ENCODE assay signal across 8 mouse cellular contexts in genomic region chr8:15519896-15520295, GRCm38 (mm10).
DNase-seq lines count a peak whose midpoint lies in the region.

No protein-coding gene starts in this region.

- DNase-seq in CD8-positive naive resting alpha-beta T cell, adult 2 months (ENCODE audit: low read depth in 2 of 2, low spot score in 2 of 2): peak; percentile 80 to 92
- DNase-seq in frontal cortex, adult 2 months (ENCODE audit: extremely low spot score in 1 of 2, low spot score in 1 of 2): peak; percentile 39 to 42
- peak; percentile 59 for DNase-seq in heart, adult 8-10 months (ENCODE audit: low spot score)
- peak; percentile 85 for DNase-seq in kidney, adult 9 months
- peak; percentile 72 for DNase-seq in left cerebral cortex, adult 11 months (ENCODE audit: low spot score)
- peak; percentile 65 to 73 for DNase-seq in lung, postnatal 4 days
- peak; percentile 58 to 64 for DNase-seq in spleen, adult 18-20 months
- DNase-seq in urinary bladder, adult 18-20 months (ENCODE audit: low spot score in 2 of 2): peak; percentile 42 to 74

Comparison
In these comparisons a context has a peak if more than half of its experiments do, and no peak if none do; other contexts are left out.
1. Peak in every context shown above with its lines: DNase-seq.